Mouse (Mus musculus) neural tube, embryonic 14.5 days (tissue): ENCODE measurements around the gene Ppp4c. TPM values are rescaled to one million over a fixed set of nuclear protein-coding genes. Genes with fewer than 3 reads are reported as not detected.

Experiments used
- ATAC-seq: fragments of 200-750 bp; cut with Nextera tagmentation; 2 replicates; pipeline ENCODE4 v1.8.0; 2017; ENCODE audit warnings: low read depth, mild to moderate bottlenecking, moderate TSS enrichment, moderate library complexity
- H3K27ac ChIP-seq: fragments of 300-500 bp; sonication (generic); 2 replicates; pipeline ENCODE4 v1.5.1; 2014; ENCODE audit warnings: low read depth, mild to moderate bottlenecking, control low read depth, low read length, moderate library complexity, mixed read lengths
- H3K27me3 ChIP-seq: fragments of 300-500 bp; sonication (generic); 2 replicates; pipeline ENCODE4 v1.6.1; 2014; ENCODE audit warnings: low read length; ENCODE audit not compliant: control insufficient read depth, insufficient read depth
- H3K36me3 ChIP-seq: fragments of 300-500 bp; sonication (generic); 2 replicates; pipeline ENCODE4 v1.6.1; 2014; ENCODE audit warnings: low read length, mixed read lengths; ENCODE audit not compliant: control insufficient read depth, insufficient read depth
- H3K4me1 ChIP-seq: fragments of 300-500 bp; sonication (generic); 2 replicates; pipeline ENCODE4 v1.6.1; 2014; ENCODE audit warnings: low read length; ENCODE audit not compliant: control insufficient read depth, insufficient read depth
- H3K4me2 ChIP-seq: fragments of 300-500 bp; sonication (generic); 2 replicates; pipeline ENCODE4 v1.6.1; 2014; ENCODE audit warnings: mild to moderate bottlenecking, low read depth, low read length, control low read depth
- H3K4me3 ChIP-seq: fragments of 300-500 bp; sonication (generic); 2 replicates; pipeline ENCODE4 v1.5.1; 2014; ENCODE audit warnings: low read depth, low read length, control low read depth, mixed read lengths
- H3K9ac ChIP-seq: fragments of 300-500 bp; sonication (generic); replicated peaks from 2 replicates; pipeline ENCODE4 v1.6.1; 2014; ENCODE audit warnings: low read depth, mild to moderate bottlenecking, control low read depth, low read length, mixed read lengths
- H3K9me3 ChIP-seq: fragments of 300-500 bp; sonication (generic); 2 replicates; pipeline ENCODE4 v1.6.1; 2016; ENCODE audit warnings: low read length; ENCODE audit not compliant: control insufficient read depth
- WGBS: fragments of 180-500 bp; shearing (Covaris S2); extraction: QIAGEN DNeasy Blood & Tissue Kit; methylation state at CpG from one replicate; pipeline ENCODE4 v1.1.7; 2014; 5-methylcytosine and 5-hydroxymethylcytosine counted together
- polyA plus RNA-seq: library from polyadenylated mRNA; unstranded; fragments of >200 nt; fragmentation: Nextera tagmentation; extraction: Ambion mirVana; gene quantifications from 2 replicates; pipeline ENCODE4 v1.2.1, GENCODE M21; 2014

The Ppp4c gene
- polyA plus RNA-seq, 1 experiment from 2014 or later = 154 TPM

DNA sequence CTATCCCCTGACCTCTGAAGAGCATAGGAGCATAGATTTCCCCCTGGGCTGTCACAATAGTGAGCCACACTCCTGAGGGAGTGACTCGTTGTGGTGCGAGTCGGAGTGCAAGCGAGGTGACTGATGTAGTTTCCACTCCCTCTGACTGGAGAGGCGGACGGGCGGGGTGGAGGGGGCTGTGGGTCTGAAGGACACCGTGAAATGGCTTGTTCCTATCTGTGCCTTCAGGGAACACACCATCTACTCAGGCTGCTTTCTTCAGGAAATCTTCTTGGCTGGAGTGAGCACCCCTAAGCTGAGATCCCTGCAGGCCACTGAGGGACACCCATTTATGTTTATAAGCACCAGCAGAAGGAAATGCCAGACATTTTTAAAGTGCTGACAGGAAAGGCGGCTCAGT, 30.4 kb upstream of the Ppp4c start:
- ATAC-seq = peak; percentile 16
- WGBS = 10% methylated on average over 9 of the region's 9 CpGs

DNA sequence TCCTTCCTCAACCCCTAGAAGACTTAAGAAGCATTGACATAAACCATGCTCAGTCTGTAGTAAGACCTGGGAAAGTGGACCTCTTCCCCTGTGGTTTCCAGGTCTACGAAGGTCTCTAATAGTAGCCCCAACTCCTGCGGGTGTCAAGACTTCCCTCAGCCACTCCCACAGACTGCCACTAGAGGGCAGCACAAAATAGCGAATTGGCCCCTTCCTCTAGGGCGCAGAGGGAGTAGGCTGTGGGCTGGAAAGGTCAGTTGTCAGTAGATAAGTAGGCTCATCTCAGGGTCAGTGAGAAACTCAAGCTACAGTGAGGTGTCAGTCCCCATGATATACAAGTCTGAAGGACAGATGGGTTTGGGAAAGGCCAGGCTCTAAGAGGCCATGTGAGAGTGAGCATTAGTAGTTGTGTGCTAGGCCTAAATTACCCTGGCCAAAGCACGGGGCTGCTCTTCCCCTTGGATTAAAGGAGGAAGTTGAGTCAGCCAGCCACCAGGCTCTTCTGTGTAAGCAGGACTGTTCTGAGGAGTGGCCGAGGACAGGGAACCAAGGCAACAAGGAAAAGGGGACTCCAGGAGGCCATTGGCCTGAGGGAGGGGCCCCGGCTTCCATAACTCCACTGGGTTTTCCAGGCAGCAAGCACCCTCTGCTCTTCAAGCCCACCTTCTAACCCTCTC, 29.7 kb upstream of the Ppp4c start:
- H3K27ac ChIP-seq = peak overlapping the region; percentile 88
- H3K9ac ChIP-seq = peak overlapping the region; percentile 93
- peak overlapping the region; percentile 71 for H3K4me2 ChIP-seq
- H3K36me3 ChIP-seq = no peaks in the 10 kb centered on the region
- H3K27me3 ChIP-seq = no peaks in the 10 kb centered on the region
- ATAC-seq = no peak
- peaks cover 23% of the 10 kb centered on the region for H3K4me1 ChIP-seq
- WGBS = 19% methylated on average over 7 of the region's 7 CpGs
- peak overlapping the region; percentile 71; the same call in 1 of the 2 replicates for H3K4me3 ChIP-seq
- H3K9me3 ChIP-seq = no peaks in the 10 kb centered on the region

More for the DNA sequence above, 30.4 kb upstream of the Ppp4c start:
- H3K4me2 ChIP-seq = peak overlapping the region; percentile 71
- H3K9me3 ChIP-seq = no peaks in the 10 kb centered on the region
- no peaks in the 10 kb centered on the region for H3K27me3 ChIP-seq
- H3K9ac ChIP-seq = peak overlapping the region; percentile 93
- peaks cover 23% of the 10 kb centered on the region for H3K4me1 ChIP-seq
- H3K4me3 ChIP-seq = peak overlapping the region; percentile 71
- H3K36me3 ChIP-seq = no peaks in the 10 kb centered on the region
- peak overlapping the region; percentile 88 for H3K27ac ChIP-seq

DNA sequence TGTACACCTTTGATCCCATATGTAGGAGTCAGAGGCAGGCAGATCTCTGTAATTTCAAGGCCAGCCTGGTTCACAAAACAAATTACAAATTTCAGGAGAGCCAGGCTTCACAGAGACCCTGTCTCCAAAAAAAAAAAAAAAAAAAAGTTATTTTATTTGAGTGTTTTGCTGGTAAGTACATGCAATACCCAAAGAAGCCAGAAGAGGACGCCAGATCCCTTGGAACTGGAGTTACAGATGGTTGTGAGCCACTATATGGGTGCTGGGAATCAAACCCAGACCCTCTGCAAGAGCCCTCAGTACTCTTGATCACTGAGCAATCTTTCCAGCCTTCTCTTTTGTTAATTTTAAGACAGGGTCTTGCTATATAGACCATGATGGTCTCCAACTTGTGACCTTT, 26.5 kb upstream of the Ppp4c start:
- no peaks in the 10 kb centered on the region for H3K36me3 ChIP-seq
- H3K4me2 ChIP-seq = no peak overlapping the region
- no peak overlapping the region for H3K27ac ChIP-seq
- no peak for ATAC-seq
- H3K9ac ChIP-seq = no peak overlapping the region
- no peaks in the 10 kb centered on the region for H3K27me3 ChIP-seq
- no peaks in the 10 kb centered on the region for H3K9me3 ChIP-seq
- peaks cover 8% of the 10 kb centered on the region for H3K4me1 ChIP-seq
- no peak overlapping the region for H3K4me3 ChIP-seq
- 42% methylated on average over 1 of the region's 1 CpGs for WGBS

- H3K9me3 ChIP-seq = no peaks in the 10 kb centered on the region
- WGBS = 92% methylated on average over 7 of the region's 7 CpGs
- ATAC-seq = no peak
Observed at GRCm38 (mm10) chr7:126817595-126817994, 25.3 kb upstream of the Ppp4c start.

GRCm38 (mm10) chr7:126816494-126816893, 24.2 kb upstream of the Ppp4c start:
- no peak overlapping the region for H3K27ac ChIP-seq
- no peaks in the 10 kb centered on the region for H3K36me3 ChIP-seq
- no peaks in the 10 kb centered on the region for H3K4me1 ChIP-seq
- no peaks in the 10 kb centered on the region for H3K9me3 ChIP-seq
- ATAC-seq = no peak
- 91% methylated on average over 8 of the region's 8 CpGs for WGBS
- H3K27me3 ChIP-seq = no peaks in the 10 kb centered on the region
- H3K4me3 ChIP-seq = no peak overlapping the region
- no peak overlapping the region for H3K4me2 ChIP-seq
- no peak overlapping the region for H3K9ac ChIP-seq

More at GRCm38 (mm10) chr7:126817595-126817994, 25.3 kb upstream of the Ppp4c start:
- H3K9ac ChIP-seq = no peak overlapping the region
- H3K4me1 ChIP-seq = peaks cover 7% of the 10 kb centered on the region
- no peak overlapping the region for H3K4me2 ChIP-seq
- H3K4me3 ChIP-seq = no peak overlapping the region
- no peak overlapping the region for H3K27ac ChIP-seq
- H3K36me3 ChIP-seq = no peaks in the 10 kb centered on the region
- no peaks in the 10 kb centered on the region for H3K27me3 ChIP-seq

DNA sequence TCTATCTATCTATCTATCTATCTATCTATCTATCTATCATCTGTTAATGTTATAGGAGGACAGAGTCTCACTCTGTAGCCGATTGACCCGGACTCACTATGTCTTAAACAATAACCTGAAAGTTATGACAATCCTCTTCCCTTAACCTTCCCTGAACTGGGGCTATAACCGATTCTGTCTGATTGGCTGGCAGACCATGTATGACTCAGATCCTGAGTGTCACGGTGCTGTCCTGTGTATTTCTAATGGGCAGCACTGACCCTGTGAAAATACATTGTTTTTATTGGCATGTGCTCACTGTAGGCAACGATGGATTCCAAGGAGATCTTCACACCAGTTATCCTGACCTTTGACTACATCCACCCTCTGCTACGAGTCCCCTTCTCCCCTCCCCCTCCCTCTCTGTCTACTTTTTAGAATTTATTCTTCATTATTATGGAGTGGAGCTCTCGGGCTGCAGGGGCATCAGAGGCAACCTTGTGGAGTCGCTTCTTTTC, 23.5 kb upstream of the Ppp4c start:
- no peak for ATAC-seq
- H3K36me3 ChIP-seq = no peaks in the 10 kb centered on the region
- H3K9ac ChIP-seq = no peak overlapping the region
- H3K4me3 ChIP-seq = no peak overlapping the region
- no peaks in the 10 kb centered on the region for H3K9me3 ChIP-seq
- no peak overlapping the region for H3K27ac ChIP-seq
- H3K27me3 ChIP-seq = no peaks in the 10 kb centered on the region
- 52% methylated on average over 8 of the region's 8 CpGs for WGBS
- no peaks in the 10 kb centered on the region for H3K4me1 ChIP-seq
- no peak overlapping the region for H3K4me2 ChIP-seq

DNA sequence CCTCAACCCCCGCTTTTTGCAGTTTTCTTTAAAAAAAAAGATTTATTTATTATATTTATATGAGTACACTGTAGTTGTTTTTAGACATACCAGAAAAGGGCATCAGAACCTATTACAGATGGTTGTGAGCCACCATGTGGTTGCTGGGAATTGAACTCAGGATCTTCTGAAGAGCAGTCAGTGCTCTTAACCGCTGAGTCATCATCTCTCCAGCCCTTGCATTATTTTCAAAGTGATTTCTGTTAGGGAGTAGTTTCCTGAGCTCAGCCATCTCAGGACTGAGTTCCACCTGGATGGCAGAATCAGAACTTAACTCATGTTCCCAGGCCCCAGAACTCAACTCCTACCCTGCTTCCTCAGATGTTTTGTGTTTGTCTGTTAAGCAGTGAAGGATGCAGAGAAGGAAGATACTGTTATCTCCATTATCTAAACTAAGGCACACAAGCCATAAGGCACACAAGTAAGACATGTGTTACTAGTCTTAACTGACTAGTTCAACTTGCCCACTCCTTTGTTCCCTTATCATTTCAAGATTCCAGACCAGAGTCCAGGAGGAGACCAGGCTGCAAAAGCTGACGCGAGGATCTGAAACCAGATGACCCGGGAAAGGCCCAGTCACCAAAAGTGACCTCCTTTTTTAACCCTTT, 17.6 kb upstream of the Ppp4c start:
- ATAC-seq = no peak
- Histone ChIP-seq H3K36me3 (no peaks in the 10 kb centered on the region), H3K27ac (no peak overlapping the region), H3K27me3 (no peaks in the 10 kb centered on the region), H3K4me3 (no peak overlapping the region; the same call in 1 of the 2 replicates), H3K4me1 (peaks cover 8% of the 10 kb centered on the region; the same call in 1 of the 2 replicates), H3K4me2 (no peak overlapping the region; the same call in 1 of the 2 replicates), H3K9me3 (no peaks in the 10 kb centered on the region), H3K9ac (no peak overlapping the region)
- 70% methylated on average over 5 of the region's 5 CpGs for WGBS

GRCm38 (mm10) chr7:126808703-126809455, 16.6 kb upstream of the Ppp4c start:
- 0 out of 2 replicates have a peak overlapping the region, but pooled peaks have one; percentile 29 for H3K27ac ChIP-seq
- peak overlapping the region; percentile 72 for H3K4me2 ChIP-seq
- H3K27me3 ChIP-seq = no peaks in the 10 kb centered on the region
- H3K9ac ChIP-seq = peak overlapping the region; percentile 60
- H3K4me1 ChIP-seq = peaks cover 8% of the 10 kb centered on the region; the same call in 1 of the 2 replicates
- peak overlapping the region; percentile 55 for H3K4me3 ChIP-seq
- H3K9me3 ChIP-seq = no peaks in the 10 kb centered on the region
- WGBS = under 1% methylated on average over 43 of the region's 43 CpGs
- no peaks in the 10 kb centered on the region for H3K36me3 ChIP-seq
- peak; percentile 96 for ATAC-seq
